Mouse (Mus musculus) fibroblast of lung, adult 2 months (primary cell): ENCODE data around the gene Slco2b1.

Experiments used
- DNase-seq: peaks from one replicate; pipeline ENCODE4 v3.0.0-alpha.2; 2011; ENCODE audit warnings: low read depth

Slco2b1 gene

DNA sequence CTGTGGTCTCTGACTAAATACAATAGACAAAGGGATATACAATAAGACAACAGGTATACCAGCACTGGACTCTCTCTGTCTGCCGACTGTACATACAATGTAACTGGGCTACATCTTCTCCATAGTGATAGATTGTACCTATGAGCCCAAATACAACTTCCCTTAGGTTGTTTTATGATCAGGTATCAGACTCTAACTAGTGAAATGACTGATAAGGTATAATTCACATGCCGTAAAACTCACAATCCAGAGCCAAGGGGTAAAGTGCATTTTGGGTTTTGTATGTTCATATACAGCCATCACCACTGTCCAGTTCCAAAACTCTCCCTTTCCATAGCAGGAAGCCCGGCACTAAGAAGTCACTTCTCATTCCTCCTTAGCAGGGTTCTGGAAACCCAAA, 17.8 kb downstream of the Slco2b1 start:
- no peak for DNase-seq

DNA sequence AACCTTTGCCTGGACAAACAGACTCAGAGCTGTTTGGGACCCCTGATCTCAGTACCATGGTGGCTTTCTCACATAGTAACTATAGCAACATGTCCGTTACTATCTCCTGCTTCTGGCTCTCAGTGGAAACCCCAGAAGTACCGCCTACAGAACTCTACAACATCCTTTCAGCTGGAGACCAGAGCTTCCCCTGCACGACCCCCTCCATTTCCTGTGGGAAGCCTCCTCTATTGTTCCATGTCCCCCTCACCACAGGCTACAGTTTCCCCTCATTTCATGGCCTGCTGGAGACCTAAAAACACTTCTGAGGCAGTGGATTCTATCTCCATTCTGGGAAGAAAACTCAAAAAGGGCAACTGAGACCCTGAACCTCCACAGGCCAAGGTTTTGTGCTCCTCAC, 18.7 kb downstream of the Slco2b1 start:
- DNase-seq, result no peak

DNA sequence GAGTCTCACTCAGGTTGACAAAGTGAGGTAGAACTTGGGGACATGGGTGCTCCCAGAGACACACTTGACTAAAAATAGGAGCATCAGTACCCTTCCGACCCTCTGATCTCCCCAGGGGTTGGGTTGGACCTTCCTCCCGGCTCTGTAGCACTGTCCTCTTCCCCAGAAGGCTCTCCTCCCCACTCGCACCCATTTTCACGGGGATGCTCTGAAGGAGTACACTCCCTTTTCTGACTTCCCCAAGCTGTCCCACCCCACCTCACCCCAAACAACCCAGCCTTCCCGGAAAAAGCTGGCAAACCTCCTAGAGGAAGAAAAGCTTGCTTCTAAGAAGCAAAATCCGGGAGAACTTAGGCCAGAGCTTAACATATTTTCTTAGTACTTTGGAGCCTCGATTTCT, 20.3 kb downstream of the Slco2b1 start:
- DNase-seq, result no peak

DNA sequence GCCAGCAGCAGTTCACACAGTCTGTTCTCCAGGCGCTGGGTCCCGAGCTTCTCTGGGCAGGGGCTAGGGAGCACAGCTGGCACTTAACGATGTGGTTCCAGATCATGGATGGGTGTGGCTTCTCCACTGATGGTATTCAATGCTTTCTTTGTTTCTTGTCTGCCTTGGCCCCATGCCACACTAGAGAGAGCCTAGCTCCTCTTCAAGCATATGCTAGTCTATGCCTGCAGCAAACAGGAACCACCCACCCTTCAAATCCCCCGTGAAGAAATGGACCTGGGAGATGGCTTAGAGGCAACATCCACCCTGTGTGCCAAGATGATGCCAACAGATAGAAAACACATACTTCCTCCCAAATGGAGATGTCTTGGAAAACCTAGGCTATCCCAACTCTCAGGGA, 27.1 kb downstream of the Slco2b1 start:
- DNase-seq, result no peak

DNA sequence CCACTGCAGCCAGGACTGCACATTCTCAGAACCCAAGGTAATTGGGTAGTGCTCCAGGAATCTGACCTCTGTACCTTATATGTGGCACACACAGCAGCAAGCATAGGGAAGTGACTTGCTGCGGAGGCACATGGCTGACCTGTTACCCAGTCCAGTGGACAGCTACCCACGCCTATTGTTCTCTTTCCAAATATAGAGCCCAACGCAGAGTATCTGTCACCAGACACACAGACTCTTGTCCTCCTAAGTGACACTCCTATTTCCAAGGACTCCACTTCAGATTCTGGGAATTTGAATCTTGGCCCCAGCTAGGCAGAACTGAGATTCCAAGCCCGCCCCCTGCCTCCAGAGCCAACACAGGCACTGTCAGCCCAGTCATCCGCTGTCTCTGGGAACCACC, 30.4 kb downstream of the Slco2b1 start:
- DNase-seq, result no peak

DNA sequence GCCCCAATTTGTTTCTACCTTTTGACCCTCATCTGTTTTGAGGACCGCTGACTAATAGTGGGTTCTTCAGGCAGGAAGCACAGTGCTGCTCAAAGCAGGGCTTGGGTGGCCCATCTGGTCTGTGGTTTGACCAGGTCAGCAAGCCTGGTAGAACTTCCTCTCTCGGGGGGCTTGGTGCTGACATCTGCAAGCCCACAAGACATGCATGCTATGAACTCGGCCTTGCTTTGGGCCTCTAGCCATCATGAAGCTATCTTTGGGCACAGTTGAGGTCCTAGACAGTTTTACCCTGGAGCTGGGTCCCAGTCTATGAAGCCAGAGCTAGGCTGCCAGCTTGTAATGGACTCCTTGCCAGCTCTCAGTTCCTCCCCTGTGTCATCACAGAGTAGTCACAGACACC, 36.2 kb downstream of the Slco2b1 start:
- no peak for DNase-seq

DNA sequence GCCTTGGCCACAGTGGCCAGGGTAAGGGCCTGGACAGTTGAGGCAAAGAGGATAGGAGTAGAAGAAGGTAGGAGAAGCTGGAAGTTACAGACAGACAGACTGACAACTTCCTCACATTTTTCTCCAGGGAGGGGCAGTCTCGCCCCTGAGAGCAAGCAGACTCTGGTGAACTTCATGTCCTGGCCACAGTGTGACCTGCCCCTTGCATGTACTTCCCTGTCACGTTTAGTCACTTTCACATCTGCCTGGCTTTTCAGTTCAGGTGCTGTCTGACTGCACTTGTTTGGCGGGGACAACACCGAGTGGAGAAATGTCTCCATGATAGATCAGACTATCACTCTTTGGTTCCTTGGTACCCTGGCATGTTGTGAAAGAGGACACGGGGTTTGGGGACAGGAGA, 36.9 kb downstream of the Slco2b1 start:
- DNase-seq, result no peak

DNA sequence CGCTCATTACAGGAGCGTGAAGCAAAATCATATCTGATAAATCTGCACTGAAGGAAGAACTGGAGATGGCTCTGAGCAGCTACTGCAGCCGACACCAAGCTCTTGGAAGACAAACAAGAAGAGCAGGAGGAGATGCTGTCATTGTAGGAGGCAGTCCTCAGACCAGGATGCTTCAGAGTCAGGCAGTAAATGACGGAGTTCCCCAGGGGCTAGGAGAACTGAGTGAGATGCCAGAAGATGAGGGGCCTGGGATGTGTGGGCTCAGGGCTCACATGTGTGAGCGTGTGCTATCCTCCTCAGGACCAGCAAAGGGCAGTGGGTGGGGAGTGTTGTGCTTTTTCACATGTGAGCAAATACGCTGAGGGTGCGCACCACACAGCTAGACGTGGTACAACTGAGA, 38.0 kb downstream of the Slco2b1 start:
- no peak for DNase-seq

DNA sequence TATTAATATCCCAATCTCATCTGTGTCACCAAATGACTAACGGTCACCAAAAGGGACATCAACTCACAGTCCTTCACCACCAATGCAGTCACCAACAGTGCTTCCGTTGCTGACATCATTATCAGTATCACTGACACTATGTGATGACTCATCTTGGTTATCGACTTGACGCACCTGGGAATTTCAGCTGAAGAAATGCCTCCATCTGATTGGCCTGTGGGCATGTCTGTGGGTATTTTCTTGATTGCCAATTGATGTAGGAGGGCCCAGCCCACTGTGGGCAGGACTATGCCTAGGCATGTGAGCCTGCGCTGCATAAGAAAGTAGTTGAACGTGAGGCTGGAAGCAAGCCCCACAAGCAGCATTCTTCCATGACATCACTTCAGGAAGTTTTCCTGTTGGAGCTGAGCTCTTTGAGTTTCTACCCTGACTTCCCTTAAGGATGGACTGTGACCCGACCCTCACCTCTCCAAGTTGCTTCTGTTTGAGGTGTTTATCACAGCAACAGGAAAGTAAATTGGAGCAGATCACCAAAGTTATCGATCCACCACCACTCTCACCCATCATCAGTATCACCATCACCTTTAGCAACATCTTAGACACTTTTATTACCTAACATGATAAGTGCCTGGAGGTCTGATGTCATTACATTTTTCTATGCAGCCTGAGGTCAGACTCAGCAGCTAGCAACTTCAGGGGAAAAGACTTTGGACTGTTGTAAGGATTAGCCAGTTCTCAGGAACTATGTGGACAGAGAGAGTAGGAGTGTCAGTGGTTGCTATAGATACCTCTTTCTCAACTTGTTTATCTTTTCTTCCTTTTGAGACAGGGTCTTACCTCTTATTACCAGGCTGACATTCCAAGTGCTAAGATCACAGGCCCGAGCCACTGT, 39.4 kb downstream of the Slco2b1 start:
- DNase-seq, result no peak

DNA sequence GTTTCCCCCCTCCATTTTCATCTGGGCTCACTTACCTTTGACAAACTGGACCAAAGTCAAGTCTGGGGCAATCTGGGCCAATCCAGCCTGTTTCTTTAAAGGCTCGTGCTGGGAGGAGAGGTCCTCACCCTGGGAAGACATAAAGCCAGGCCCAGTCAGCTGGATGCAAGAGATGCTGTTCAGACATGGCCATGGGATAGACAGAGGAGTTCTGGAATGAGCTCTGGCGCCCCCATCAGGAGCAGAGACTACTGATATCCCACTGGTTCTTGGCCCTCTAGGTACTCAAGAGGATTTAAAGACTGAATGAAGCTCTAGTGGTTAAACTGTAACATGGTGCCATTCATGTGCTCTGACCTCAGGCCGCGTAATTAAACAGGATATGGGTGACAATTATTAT, 40.2 kb downstream of the Slco2b1 start:
- no peak for DNase-seq

DNA sequence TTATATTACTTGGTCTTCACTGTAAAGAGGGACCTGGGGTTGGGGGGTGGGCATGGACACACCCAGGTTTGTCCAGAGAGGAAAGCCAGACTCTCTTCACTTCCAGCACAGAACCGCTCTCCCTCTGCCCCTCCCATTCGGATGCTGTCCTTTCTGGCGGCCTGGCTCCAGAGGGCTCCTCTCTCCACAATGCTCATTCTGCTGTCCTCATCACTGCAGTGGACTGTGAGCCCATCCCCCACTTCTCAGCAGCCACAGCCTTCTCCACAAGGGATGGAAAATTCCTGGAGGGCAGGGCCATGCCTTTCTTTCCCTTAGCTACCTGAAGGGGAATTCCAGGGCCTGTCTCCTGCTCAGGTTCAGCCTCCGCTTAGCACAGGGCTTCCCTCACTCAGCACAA, 42.3 kb downstream of the Slco2b1 start:
- DNase-seq, result no peak

DNA sequence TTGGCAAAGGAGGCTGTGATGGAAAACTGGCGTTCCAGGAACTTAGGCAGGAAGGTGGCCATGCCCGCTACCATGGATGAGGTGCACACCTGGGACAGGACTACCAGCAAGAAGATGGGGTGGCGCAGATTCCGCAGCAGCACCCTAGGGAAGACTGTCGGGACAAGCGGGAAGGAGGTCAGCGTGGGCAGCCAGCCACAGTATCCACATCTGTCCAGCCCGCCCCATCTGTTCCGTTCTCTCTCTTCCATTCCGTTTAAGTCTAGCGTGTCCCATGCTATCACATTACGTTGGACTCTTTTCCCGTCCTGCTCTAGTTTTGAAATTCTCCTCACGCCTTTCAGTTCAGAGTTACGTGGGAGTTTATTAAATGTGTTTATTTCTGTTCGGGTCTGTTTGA, 44.0 kb downstream of the Slco2b1 start:
- no peak for DNase-seq

DNA sequence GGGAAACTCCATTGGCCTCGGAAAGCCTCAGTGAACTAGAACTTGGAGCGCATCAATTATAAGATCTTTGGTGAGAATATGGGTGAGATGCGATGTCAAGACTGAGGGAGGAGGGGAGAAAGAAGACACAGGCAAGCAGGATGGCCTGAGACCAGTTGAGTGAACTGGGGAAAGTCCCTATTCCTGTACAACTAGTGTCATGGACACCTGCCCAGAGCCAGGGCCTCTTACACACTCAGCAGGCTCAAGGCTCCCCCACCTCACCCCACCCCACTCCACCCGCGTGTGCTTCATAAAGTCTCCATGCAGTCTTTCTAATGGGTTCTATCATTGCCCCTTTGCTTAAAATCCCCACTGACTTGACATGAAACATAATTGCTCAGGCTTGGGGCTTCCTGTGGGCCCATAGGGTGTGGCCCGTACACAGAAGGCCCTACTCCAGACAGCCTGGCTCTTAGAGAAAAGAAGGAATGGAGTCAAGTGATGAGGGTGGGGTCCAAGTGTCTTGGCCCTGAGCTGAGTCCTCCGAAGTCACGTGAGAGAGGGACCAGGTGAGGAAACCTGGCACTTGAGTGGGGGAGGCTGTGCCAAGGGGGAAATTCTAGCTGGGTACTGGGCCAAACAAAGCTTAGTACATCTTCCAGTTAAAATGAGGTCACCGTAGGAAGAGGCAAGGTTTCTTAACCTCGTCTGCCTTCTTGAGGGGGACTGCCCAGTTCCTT, 45.2 kb downstream of the Slco2b1 start:
- no peak for DNase-seq

DNA sequence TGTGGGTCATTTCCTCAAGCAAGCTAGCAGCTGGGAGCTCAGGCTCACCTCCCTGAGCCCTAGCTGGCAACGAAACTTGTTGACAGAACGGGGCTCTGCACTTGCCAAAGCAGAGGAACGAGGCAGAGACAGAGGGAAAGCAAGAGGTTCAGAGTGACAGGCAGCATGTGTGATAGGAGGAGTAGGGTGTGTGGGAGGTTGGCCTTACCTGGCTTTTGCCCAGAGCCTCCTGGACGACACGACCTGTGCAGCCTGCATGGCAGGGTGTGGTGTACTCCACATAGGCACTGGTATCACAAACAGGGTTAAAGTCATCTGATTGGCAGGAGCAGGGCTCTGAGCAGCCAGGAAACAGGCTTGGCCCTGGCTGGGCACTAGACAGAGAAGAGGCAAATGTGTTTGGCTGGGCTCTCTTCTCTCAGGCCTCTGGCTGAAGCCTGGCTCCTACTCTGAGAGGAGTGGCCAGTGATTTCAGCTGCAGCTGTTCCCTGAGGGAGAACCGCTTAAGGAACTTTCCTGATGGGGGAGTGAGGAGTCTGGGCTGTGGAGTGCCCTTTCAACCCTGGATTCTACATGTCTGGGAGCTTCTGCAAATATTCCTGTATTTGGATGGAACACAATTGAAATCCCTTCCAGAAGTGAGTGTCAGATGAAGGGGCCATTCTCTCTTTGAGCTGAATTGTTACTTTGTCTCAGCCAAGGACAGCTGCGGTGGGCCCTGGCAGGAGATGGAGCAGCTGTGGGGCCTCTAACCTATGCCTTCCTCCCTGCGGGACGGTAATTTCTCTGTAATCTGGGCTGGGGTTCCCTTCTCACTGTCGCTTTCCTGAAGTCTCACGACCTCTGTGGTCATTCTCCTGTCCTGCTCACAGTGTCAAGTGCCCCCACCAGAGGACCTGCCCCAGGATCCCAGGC, 46.3 kb downstream of the Slco2b1 start:
- DNase-seq, result no peak

DNA sequence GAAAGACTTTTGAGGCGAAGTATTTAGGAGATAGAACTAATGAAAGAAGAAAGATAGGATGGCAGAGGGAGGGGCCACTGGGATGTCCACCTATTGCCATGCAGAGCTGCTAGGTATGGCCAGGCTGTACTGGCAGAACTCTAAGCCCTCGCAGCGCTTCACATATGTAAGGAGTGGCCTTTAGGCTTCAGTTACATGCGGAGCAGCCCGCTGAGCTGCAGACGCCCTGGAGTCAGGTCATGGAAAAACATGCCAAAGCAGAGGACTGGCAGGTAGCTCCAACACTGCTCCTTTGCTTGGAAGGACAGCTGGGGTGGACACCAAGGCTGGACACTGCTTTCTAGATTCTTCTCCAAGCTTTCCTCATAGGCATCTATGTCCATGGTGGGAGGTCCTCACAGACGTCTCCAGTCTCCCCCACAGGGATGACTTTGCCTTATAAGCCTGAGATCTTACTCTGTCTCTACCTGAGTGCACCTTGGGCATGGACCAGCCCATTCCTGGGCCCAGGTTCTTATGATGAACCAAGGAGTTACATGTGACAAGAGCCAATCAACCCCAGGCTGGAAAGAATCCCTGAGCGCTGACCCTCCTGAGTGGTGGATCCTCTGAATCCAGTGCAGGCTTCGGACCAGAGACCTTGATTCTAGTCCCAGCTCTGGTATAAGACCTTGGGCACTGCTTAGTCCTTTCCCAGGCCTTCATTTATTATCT, 47.5 kb downstream of the Slco2b1 start:
- no peak for DNase-seq

DNA sequence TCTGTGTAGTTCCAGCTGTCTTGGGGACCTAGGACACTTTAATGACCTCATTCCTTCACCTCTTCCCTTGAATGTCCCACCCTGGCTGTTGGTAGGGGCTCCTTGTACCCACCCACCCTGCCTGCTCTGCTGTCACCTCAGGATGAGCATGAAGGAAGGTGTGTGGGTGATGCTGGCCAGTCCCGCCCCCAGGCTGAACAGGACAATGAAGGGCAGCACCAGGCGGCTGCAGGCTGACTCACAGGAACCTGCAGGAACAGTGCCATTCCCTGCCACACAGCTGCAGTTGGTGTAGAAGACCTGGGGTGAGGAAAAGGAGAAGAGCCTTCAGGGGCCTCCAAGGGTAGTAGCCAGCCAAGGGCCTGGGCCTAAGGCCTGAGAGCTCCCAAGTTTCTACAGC, 48.8 kb downstream of the Slco2b1 start:
- no peak for DNase-seq

DNA sequence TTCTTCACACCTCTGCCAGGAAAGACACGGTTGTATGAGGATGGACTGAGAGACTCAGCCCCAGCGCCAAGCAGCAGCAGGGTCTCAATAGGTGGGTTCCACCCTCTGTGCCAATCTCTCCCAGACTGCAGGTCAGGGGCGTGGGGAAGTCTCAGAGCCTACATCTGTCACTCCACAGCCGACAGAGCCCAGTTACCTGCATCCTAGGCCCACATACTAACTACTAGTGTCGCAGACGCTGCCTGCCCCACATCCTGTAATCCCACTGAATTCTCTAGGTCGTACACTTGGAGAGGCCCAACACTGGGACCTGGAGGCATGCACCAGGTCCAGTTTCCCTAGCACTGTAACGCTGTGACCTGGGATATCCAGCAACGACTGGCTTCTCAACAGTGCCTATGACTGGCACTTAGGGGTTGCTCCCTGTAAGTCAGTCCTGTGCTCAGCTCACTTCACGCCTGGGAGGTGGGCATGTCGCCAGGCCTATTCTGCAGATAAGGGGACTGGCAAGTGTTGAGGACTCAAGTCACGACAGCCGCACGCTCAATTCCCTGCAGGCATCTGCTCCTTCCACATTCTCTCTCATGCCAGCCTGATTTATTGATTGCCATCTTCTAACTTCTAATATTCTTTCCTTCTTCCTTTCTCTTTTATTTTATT, 49.4 kb downstream of the Slco2b1 start:
- DNase-seq, result no peak

DNA sequence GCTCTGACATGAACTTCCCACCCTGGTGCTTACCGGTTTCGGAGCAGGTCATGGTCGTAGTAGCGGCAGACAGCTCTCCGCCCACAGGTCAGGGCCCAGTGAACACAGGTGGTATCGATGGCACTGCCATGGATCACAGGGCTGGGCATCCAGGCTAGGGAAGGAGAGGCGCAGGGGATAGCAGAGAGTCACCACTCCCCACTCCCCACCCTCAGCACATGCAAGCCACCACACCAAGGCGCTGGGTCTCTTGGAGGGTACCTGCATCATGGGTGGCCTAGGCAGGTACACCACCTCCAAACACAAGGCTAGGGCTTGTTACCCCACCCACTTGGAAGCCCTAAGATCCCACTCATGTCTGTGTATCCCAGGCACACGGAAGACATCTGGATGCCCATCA, 50.1 kb downstream of the Slco2b1 start:
- DNase-seq, result no peak

DNA sequence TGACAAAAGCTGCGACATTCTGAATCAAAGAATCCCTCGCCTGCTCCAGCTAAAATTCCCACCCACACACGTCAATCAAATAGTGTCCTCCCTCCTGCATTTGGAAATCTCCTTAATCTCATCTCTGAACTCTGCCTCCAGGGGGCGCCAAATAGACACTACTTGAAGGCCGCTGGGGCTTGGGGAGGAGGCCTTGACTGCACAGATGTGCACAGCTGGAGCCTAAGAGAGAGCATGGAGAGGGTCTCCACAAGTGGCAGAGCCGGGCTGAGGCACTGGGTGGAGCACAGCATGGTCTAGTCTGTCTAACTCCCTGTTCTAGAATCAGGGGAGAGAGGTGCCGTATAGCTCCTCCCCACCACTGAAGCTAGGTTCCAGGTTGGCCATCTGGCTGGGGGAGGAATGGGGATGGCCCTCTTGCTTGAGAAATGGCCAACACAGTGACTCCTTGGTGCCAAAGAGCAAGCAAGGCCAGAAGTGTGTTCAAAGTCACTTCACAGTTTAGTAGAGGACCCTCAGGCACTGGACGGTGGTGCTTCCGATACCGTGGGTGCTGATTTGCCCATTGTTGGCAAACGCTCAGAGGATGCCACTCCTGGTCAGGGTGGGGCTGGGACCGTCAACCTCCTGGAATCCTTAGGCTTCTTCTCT, 51.6 kb downstream of the Slco2b1 start:
- no peak for DNase-seq

DNA sequence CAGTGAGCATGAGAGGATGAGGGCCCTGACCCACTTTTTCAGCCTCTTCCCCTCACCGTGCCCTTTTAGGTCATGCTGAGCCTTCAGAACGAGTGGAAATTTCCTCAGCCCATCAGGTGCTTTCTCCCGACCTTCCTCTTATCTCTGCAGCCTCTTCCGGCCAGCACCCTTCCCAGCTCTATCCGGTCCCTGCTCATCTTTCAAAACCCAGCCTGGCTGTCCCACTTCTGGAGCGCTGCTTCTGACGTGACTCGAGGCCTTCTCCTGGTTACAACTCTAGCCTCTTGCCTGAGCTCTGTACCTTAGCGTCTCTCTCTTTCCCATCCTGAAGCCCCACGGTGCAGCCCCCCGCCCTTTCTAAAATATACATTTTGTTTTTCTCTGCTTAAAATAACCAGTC, 56.9 kb downstream of the Slco2b1 start:
- no peak for DNase-seq

DNA sequence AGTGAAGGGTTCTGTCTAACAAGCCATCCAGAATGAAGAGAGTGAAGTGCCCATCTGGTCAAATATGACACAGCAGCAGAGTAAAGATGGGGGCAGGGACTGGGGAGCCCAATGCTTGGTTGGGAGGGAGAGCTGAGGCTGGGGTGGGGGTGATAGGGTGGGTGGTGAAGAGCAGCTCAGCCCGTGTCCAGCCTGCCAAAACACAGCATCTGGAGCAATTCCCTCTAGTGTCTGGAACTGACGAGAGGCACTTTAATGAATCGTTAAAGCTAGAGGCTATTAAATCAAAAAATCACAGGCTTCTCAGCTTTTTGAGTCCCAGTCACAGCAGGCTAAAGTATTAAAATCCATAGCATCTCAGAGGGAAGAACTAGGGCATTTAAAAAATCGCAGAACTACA, 61.6 kb downstream of the Slco2b1 start:
- no peak for DNase-seq
